Mouse (Mus musculus): ENCODE results near the gene Prps1. TPM values are rescaled to one million over a fixed set of nuclear protein-coding genes. Genes with fewer than 3 reads are reported as not detected.

Gene Prps1
- polyA plus RNA-seq, 2 experiments, result 25.4 to 45.1 TPM

DNA sequence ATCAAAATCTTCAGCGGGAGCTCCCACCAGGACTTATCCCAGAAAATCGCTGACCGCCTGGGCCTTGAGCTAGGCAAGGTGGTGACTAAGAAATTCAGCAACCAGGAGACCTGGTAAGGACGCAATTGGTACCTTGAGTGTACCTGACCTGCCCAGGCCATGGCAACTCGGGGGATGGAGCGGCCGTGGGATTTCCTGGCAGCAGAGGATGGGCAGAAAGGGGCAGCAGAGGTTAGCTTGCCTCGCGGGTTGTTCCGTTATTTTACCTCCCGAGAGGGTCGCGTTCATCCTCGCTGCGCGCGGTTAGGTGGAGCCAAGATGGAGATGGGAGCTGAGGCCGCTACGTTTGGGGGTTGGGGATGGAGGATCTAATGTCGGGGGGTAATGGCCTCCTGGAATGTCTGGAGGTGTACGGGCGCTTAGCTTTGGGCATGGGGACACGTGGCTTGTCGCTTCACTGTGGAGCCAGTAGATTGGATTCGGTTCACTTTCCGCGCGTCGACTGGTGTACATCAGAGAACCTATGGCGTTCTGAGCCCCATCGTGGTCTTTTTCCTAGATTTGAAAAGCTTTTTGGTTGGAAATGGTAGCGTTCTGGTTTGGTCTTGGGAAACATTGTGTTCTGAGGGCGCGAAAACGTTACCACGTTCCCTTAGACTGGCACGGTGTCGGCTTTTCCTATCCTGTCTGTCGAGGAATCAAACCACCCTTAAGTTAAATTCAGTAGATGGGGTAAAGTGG lies 508 bp downstream of the Prps1 start:
- Histone ChIP-seq H3K9ac (ENCODE audit: low read depth, low read length, severe bottlenecking) (peak overlapping the region; percentile 54), H3K4me2 (replicated peaks; ENCODE audit: low read depth, low read length, severe bottlenecking) (peak overlapping the region; percentile 49), H3K4me1 (ENCODE audit: control insufficient read depth, insufficient read depth, low read length) (no peaks in the 10 kb centered on the region), H3K27me3 (ENCODE audit: control insufficient read depth, insufficient read depth, low read length) (no peaks in the 10 kb centered on the region), H3K9me3 (ENCODE audit: control insufficient read depth, low read length) (no peaks in the 10 kb centered on the region), H3K27ac (replicated peaks; ENCODE audit: low read depth, low read length) (no peak overlapping the region), H3K36me3 (ENCODE audit: control insufficient read depth, insufficient read depth, low read length) (no peaks in the 10 kb centered on the region), H3K4me3 (replicated peaks; ENCODE audit: low read length) (peak overlapping the region; percentile 49)
- TF ChIP-seq POLR2A (IDR thresholded peaks at IDR 0.05; ENCODE audit: borderline replicate concordance, extremely low read depth, insufficient read depth, insufficient read length), result no peak
- ATAC-seq (ENCODE audit: low FRiP score, low read depth), result peak; percentile 62
- 21% methylated on average over 39 of the region's 39 CpGs for WGBS
- no peak for DNase-seq (ENCODE audit: low spot score)

DNA sequence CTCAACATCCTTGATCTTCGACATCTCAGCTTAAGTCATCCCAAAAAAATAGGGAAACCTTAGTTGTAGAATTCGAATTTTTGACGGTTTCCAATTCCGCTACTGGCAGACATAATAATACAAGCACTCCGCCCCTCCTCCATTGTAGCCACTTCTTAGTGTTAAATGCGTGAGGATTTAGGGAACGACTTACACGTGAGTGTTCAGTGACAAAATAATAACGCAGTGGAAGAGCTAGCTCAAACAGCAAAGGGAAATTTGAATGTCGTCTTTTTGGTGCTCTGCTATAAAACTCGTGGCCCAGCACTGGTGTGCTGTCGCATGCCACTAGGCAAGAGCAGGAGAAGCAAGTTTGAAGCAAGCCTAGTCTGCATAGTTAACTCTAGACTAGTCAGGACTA lies 1.1 kb downstream of the Prps1 start:
- Histone ChIP-seq H3K27me3 (ENCODE audit: control insufficient read depth, insufficient read depth, low read length) (no peaks in the 10 kb centered on the region), H3K9ac (ENCODE audit: low read depth, low read length, severe bottlenecking) (peak overlapping the region; percentile 54; the same call in 1 of the 2 replicates), H3K27ac (replicated peaks; ENCODE audit: low read depth, low read length) (no peak overlapping the region)

DNA sequence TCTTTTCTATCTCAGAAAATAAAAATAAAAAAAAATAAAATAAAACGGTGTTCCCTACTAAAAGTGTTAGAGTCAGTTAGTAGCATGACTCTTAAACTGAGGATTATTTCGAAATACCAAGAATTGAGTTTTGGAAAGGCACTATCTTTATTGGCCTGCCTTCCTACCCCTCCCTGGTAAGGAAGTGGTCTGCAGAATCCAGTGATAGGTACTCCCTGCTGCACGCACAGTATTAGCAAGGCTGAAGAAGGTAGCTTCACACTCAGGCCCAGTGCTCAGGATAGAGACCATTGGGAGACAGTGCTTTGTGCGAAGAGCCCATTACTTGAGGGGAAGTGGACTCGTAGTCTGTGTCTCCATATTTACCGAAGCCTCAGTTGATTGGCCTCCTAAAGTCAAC lies 21.8 kb downstream of the Prps1 start:
- no peak overlapping the region for H3K27ac ChIP-seq (replicated peaks; ENCODE audit: low read depth, low read length)
- no peak overlapping the region for H3K4me3 ChIP-seq (replicated peaks; ENCODE audit: low read length)
- no peaks in the 10 kb centered on the region for H3K27me3 ChIP-seq (ENCODE audit: control insufficient read depth, insufficient read depth, low read length)
- H3K9ac ChIP-seq (ENCODE audit: low read depth, low read length, severe bottlenecking), result no peak overlapping the region
- H3K36me3 ChIP-seq (ENCODE audit: control insufficient read depth, insufficient read depth, low read length), result 0 out of 2 replicates have a peak, but pooled peaks cover 8% of the 10 kb centered on the region
- no peaks in the 10 kb centered on the region for H3K4me1 ChIP-seq (ENCODE audit: control insufficient read depth, insufficient read depth, low read length)
- ATAC-seq (ENCODE audit: low FRiP score, low read depth) (no peak), DNase-seq (ENCODE audit: low spot score) (no peak)
- H3K9me3 ChIP-seq (ENCODE audit: control insufficient read depth, low read length), result no peaks in the 10 kb centered on the region
- 93% methylated on average over 6 of the region's 6 CpGs for WGBS
- H3K4me2 ChIP-seq (replicated peaks; ENCODE audit: low read depth, low read length, severe bottlenecking), result no peak overlapping the region
- no peak for TF ChIP-seq POLR2A (IDR thresholded peaks at IDR 0.05; ENCODE audit: borderline replicate concordance, extremely low read depth, insufficient read depth, insufficient read length)

More for the DNA sequence above, 1.1 kb downstream of the Prps1 start:
- ATAC-seq (ENCODE audit: low FRiP score, low read depth), result no peak
- no peaks in the 10 kb centered on the region for H3K36me3 ChIP-seq (ENCODE audit: control insufficient read depth, insufficient read depth, low read length)
- H3K4me1 ChIP-seq (ENCODE audit: control insufficient read depth, insufficient read depth, low read length), result no peaks in the 10 kb centered on the region
- H3K4me3 ChIP-seq (replicated peaks; ENCODE audit: low read length), result peak overlapping the region; percentile 49
- 18% methylated on average over 12 of the region's 12 CpGs for WGBS
- peak overlapping the region; percentile 49 for H3K4me2 ChIP-seq (replicated peaks; ENCODE audit: low read depth, low read length, severe bottlenecking)
- H3K9me3 ChIP-seq (ENCODE audit: control insufficient read depth, low read length), result no peaks in the 10 kb centered on the region
- TF ChIP-seq POLR2A (IDR thresholded peaks at IDR 0.05; ENCODE audit: borderline replicate concordance, extremely low read depth, insufficient read depth, insufficient read length), result no peak
- no peak for DNase-seq (ENCODE audit: low spot score)

DNA sequence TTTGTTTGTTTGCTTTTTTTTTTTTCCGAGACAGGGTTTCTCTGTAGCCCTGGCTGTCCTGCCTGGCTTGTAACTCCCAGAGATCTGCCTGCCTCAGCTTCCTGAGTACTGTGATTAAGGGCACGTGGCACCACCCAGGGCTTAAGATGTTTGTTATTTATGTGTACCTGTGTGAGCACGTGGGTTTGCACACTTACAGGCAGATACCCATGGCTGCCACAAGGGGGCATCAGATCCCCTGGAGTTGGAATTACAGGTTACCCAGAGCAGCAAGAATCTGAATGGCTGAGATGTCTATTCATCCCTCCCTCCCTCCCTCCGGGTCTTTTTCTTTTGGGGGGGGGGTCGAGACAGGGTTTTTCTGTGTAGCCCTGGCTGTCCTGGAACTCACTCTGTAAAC lies 22.8 kb downstream of the Prps1 start:
- no peaks in the 10 kb centered on the region for H3K9me3 ChIP-seq (ENCODE audit: control insufficient read depth, low read length)
- no peaks in the 10 kb centered on the region for H3K4me1 ChIP-seq (ENCODE audit: control insufficient read depth, insufficient read depth, low read length)
- 65% methylated on average over 5 of the region's 5 CpGs for WGBS
- 0 out of 2 replicates have a peak, but pooled peaks cover 6% of the 10 kb centered on the region for H3K36me3 ChIP-seq (ENCODE audit: control insufficient read depth, insufficient read depth, low read length)
- no peak for ATAC-seq (ENCODE audit: low FRiP score, low read depth)
- H3K4me2 ChIP-seq (replicated peaks; ENCODE audit: low read depth, low read length, severe bottlenecking), result no peak overlapping the region
- TF ChIP-seq POLR2A (IDR thresholded peaks at IDR 0.05; ENCODE audit: borderline replicate concordance, extremely low read depth, insufficient read depth, insufficient read length), result no peak
- no peaks in the 10 kb centered on the region for H3K27me3 ChIP-seq (ENCODE audit: control insufficient read depth, insufficient read depth, low read length)
- H3K4me3 ChIP-seq (replicated peaks; ENCODE audit: low read length), result no peak overlapping the region
- H3K27ac ChIP-seq (replicated peaks; ENCODE audit: low read depth, low read length), result no peak overlapping the region
- DNase-seq (ENCODE audit: low spot score), result no peak
- no peak overlapping the region for H3K9ac ChIP-seq (ENCODE audit: low read depth, low read length, severe bottlenecking)

DNA sequence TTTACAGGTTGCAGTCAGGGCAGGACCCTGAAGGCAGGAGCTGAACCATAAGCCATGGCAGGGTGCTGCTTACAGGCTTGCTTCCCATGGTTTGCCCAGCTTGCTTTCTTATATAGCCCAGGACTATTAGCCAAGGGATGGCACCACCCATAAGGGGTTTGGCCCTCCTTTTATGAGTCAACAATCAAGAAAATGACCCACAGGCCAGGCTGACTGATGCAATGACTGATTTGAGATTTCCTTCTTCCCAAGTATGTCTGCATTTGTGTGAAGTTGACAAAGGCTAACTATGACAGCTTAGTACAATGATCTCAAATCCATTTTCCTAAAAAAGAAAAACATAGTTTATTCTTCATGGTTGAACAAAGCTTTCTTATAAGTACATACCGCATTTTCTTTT lies 32.8 kb downstream of the Prps1 start:
- Histone ChIP-seq H3K27me3 (ENCODE audit: control insufficient read depth, insufficient read depth, low read length) (no peaks in the 10 kb centered on the region), H3K4me3 (replicated peaks; ENCODE audit: low read length) (no peak overlapping the region), H3K9ac (ENCODE audit: low read depth, low read length, severe bottlenecking) (no peak overlapping the region), H3K36me3 (ENCODE audit: control insufficient read depth, insufficient read depth, low read length) (no peaks in the 10 kb centered on the region), H3K4me1 (ENCODE audit: control insufficient read depth, insufficient read depth, low read length) (no peaks in the 10 kb centered on the region), H3K9me3 (ENCODE audit: control insufficient read depth, low read length) (no peaks in the 10 kb centered on the region), H3K4me2 (replicated peaks; ENCODE audit: low read depth, low read length, severe bottlenecking) (no peak overlapping the region), H3K27ac (replicated peaks; ENCODE audit: low read depth, low read length) (no peak overlapping the region)
- TF ChIP-seq POLR2A (IDR thresholded peaks at IDR 0.05; ENCODE audit: borderline replicate concordance, extremely low read depth, insufficient read depth, insufficient read length), result no peak
- DNase-seq (ENCODE audit: low spot score), result no peak
- 92% methylated on average over 1 of the region's 1 CpGs for WGBS
- ATAC-seq (ENCODE audit: low FRiP score, low read depth), result no peak

Measured in limb, embryonic 14.5 days (tissue).